Mouse (Mus musculus) embryonic facial prominence, embryonic 11.5 days (tissue): ENCODE measurements around the gene Alox15. TPM values are rescaled to one million over a fixed set of nuclear protein-coding genes. Genes with fewer than 3 reads are reported as not detected.

Source experiments
- ATAC-seq: fragments of 200-750 bp; cut with Nextera tagmentation; replicated peaks from 2 replicates; pipeline ENCODE4 v1.8.0; 2017; ENCODE audit warnings: low read depth; ENCODE audit not compliant: insufficient number of reproducible peaks, low FRiP score, low TSS enrichment
- DNase-seq: peaks from one replicate; pipeline ENCODE4 v3.0.0-alpha.2; 2015; ENCODE audit warnings: low spot score
- H3K27ac ChIP-seq: fragments of 300-500 bp; sonication (generic); replicated peaks from 2 replicates; pipeline ENCODE4 v1.5.1; 2014; ENCODE audit warnings: mild to moderate bottlenecking, low read depth, low read length, control low read depth
- H3K27me3 ChIP-seq: fragments of 300-500 bp; sonication (generic); 2 replicates; pipeline ENCODE4 v1.6.1; 2014; ENCODE audit warnings: mild to moderate bottlenecking, low read length, moderate library complexity, mixed read lengths; ENCODE audit not compliant: control insufficient read depth, insufficient read depth
- H3K36me3 ChIP-seq: fragments of 300-500 bp; sonication (generic); replicated peaks from 2 replicates; pipeline ENCODE4 v1.6.1; 2014; ENCODE audit warnings: low read depth, mild to moderate bottlenecking, low read length, moderate library complexity, mixed read lengths; ENCODE audit not compliant: control insufficient read depth, insufficient read depth
- H3K4me1 ChIP-seq: fragments of 300-500 bp; sonication (generic); 2 replicates; pipeline ENCODE4 v1.6.1; 2014; ENCODE audit warnings: low read length, mixed read lengths; ENCODE audit not compliant: control insufficient read depth, insufficient read depth
- H3K4me2 ChIP-seq: fragments of 300-500 bp; sonication (generic); 2 replicates; pipeline ENCODE4 v1.6.1; 2014; ENCODE audit warnings: low read depth, mild to moderate bottlenecking, control low read depth, low read length, moderate library complexity
- H3K4me3 ChIP-seq: fragments of 300-500 bp; sonication (generic); 2 replicates; pipeline ENCODE4 v1.5.1; 2014; ENCODE audit warnings: low read depth, low read length, control low read depth
- H3K9ac ChIP-seq: fragments of 300-500 bp; sonication (generic); replicated peaks from 2 replicates; pipeline ENCODE4 v1.6.1; 2014; ENCODE audit warnings: mild to moderate bottlenecking, control low read depth, low read length
- H3K9me3 ChIP-seq: fragments of 300-500 bp; sonication (generic); replicated peaks from 2 replicates; pipeline ENCODE4 v1.6.1; 2016; ENCODE audit warnings: mild to moderate bottlenecking, low read length, inconsistent platforms, mixed read lengths; ENCODE audit not compliant: control insufficient read depth
- WGBS: fragments of 180-500 bp; shearing (Covaris S2); extraction: QIAGEN DNeasy Blood & Tissue Kit; methylation state at CpG from one replicate; pipeline ENCODE4 v1.1.7; 2014; 5-methylcytosine and 5-hydroxymethylcytosine counted together
- polyA plus RNA-seq: library from polyadenylated mRNA; unstranded; fragments of >200 nt; fragmentation: Nextera tagmentation; extraction: Ambion mirVana; gene quantifications from 2 replicates; pipeline ENCODE4 v1.2.1, GENCODE M21; 2014

Gene Alox15
- polyA plus RNA-seq, 1 experiment from 2014 or later: 0.34 TPM

GRCm38 (mm10) chr11:70308296-70308695 is 43.5 kb downstream of the Alox15 start:
- ATAC-seq: no peak
- H3K4me1 ChIP-seq: no peaks in the 10 kb centered on the region
- H3K27ac ChIP-seq: no peak overlapping the region
- 85% methylated on average over 2 of the region's 2 CpGs for WGBS
- H3K36me3 ChIP-seq: no peaks in the 10 kb centered on the region
- H3K4me3 ChIP-seq: no peak overlapping the region
- H3K4me2 ChIP-seq: no peak overlapping the region
- no peaks in the 10 kb centered on the region for H3K27me3 ChIP-seq
- DNase-seq: no peak
- no peaks in the 10 kb centered on the region for H3K9me3 ChIP-seq
- H3K9ac ChIP-seq: no peak overlapping the region

GRCm38 (mm10) chr11:70306159-70306558 is 45.7 kb downstream of the Alox15 start:
- DNase-seq (no peak), ATAC-seq (no peak)
- H3K27me3 ChIP-seq: no peaks in the 10 kb centered on the region
- H3K27ac ChIP-seq: no peak overlapping the region
- no peak overlapping the region for H3K4me2 ChIP-seq
- no peaks in the 10 kb centered on the region for H3K4me1 ChIP-seq
- WGBS: 50% methylated on average over 7 of the region's 7 CpGs
- H3K9ac ChIP-seq: no peak overlapping the region
- H3K4me3 ChIP-seq: no peak overlapping the region
- no peaks in the 10 kb centered on the region for H3K36me3 ChIP-seq
- H3K9me3 ChIP-seq: no peaks in the 10 kb centered on the region

GRCm38 (mm10) chr11:70302293-70302692 is 49.5 kb downstream of the Alox15 start:
- DNase-seq (no peak), ATAC-seq (no peak)
- Histone ChIP-seq H3K9ac (no peak overlapping the region), H3K4me3 (no peak overlapping the region), H3K4me2 (no peak overlapping the region), H3K9me3 (no peaks in the 10 kb centered on the region), H3K27ac (no peak overlapping the region), H3K36me3 (no peaks in the 10 kb centered on the region), H3K4me1 (no peaks in the 10 kb centered on the region), H3K27me3 (no peaks in the 10 kb centered on the region)
- 78% methylated on average over 4 of the region's 4 CpGs for WGBS

GRCm38 (mm10) chr11:70297836-70298454 is 53.9 kb downstream of the Alox15 start:
- Histone ChIP-seq H3K4me1 (no peaks in the 10 kb centered on the region), H3K36me3 (no peaks in the 10 kb centered on the region), H3K4me2 (no peak overlapping the region), H3K27ac (no peak overlapping the region), H3K27me3 (no peaks in the 10 kb centered on the region), H3K9ac (no peak overlapping the region), H3K9me3 (no peaks in the 10 kb centered on the region), H3K4me3 (no peak overlapping the region)
- 48% methylated on average over 12 of the region's 12 CpGs for WGBS
- no peak for DNase-seq
- no peak for ATAC-seq

GRCm38 (mm10) chr11:70297405-70297804 is 54.4 kb downstream of the Alox15 start:
- H3K36me3 ChIP-seq: no peaks in the 10 kb centered on the region
- H3K4me1 ChIP-seq: no peaks in the 10 kb centered on the region
- no peak overlapping the region for H3K9ac ChIP-seq
- no peaks in the 10 kb centered on the region for H3K27me3 ChIP-seq
- no peak for ATAC-seq
- H3K4me3 ChIP-seq: no peak overlapping the region
- no peaks in the 10 kb centered on the region for H3K9me3 ChIP-seq
- no peak overlapping the region for H3K27ac ChIP-seq
- WGBS: 35% methylated on average over 4 of the region's 4 CpGs
- no peak for DNase-seq
- H3K4me2 ChIP-seq: no peak overlapping the region

Other genes starting within 250 kb of the Alox15 start
- 0.39 TPM in 1 of 2 replicates, not detected in the other for gene Mgl2, start 221.7 kb downstream of the Alox15 start, polyA plus RNA-seq
- 0.72 and 1.3 TPM in 2 replicates for gene Clec10a, start 195.8 kb downstream of the Alox15 start, polyA plus RNA-seq
- 0.81 TPM in 1 of 2 replicates, not detected in the other for gene Slc16a11, start 139.3 kb downstream of the Alox15 start, polyA plus RNA-seq
- gene Slc16a13, start 131.0 kb downstream of the Alox15 start, polyA plus RNA-seq: 8.5 and 13.4 TPM in 2 replicates
- gene Bcl6b, start 122.2 kb downstream of the Alox15 start, polyA plus RNA-seq: 6.7 and 6.9 TPM in 2 replicates
- gene 0610010K14Rik, start 114.1 kb downstream of the Alox15 start, polyA plus RNA-seq: 195 and 211 TPM in 2 replicates
- gene Gm21988, start 112.2 kb downstream of the Alox15 start, polyA plus RNA-seq: 7.5 and 9.1 TPM in 2 replicates
- 103 and 110 TPM in 2 replicates for gene Rnasek, start 112.2 kb downstream of the Alox15 start, polyA plus RNA-seq
- 3.2 and 4.1 TPM in 2 replicates for gene Alox12, start 96.7 kb downstream of the Alox15 start, polyA plus RNA-seq
- 0.14 and 0.43 TPM in 2 replicates for gene Alox12e, start 29.4 kb downstream of the Alox15 start, polyA plus RNA-seq
- 34.9 and 39.4 TPM in 2 replicates for gene Pelp1, start 58.0 kb upstream of the Alox15 start, polyA plus RNA-seq
- 21.4 and 24.1 TPM in 2 replicates for gene Arrb2, start 80.6 kb upstream of the Alox15 start, polyA plus RNA-seq
- 38.7 and 46.9 TPM in 2 replicates for gene Med11, start 99.9 kb upstream of the Alox15 start, polyA plus RNA-seq
- gene Zmynd15, start 107.4 kb upstream of the Alox15 start, polyA plus RNA-seq: 0.18 and 0.26 TPM in 2 replicates
- gene Cxcl16, start 108.0 kb upstream of the Alox15 start, polyA plus RNA-seq: 0.81 and 0.91 TPM in 2 replicates
- 0.36 TPM in 1 of 2 replicates, not detected in the other for gene Tm4sf5, start 153.2 kb upstream of the Alox15 start, polyA plus RNA-seq
- 0.45 TPM in 1 of 2 replicates, not detected in the other for gene Vmo1, start 162.6 kb upstream of the Alox15 start, polyA plus RNA-seq
- 0.46 TPM in 1 of 2 replicates, not detected in the other for gene Gltpd2, start 167.2 kb upstream of the Alox15 start, polyA plus RNA-seq
- gene Psmb6, start 173.3 kb upstream of the Alox15 start, polyA plus RNA-seq: 827 and 878 TPM in 2 replicates
- gene Gm40193, start 180.9 kb upstream of the Alox15 start, polyA plus RNA-seq: not detected in 2 replicates
- gene Pld2, start 188.0 kb upstream of the Alox15 start, polyA plus RNA-seq: 1.6 and 2.2 TPM in 2 replicates
- 12.6 and 13.7 TPM in 2 replicates for gene Mink1, start 210.8 kb upstream of the Alox15 start, polyA plus RNA-seq